Mouse (Mus musculus): Measurements from ENCODE around the gene Akap6. TPM values are rescaled to one million over a fixed set of nuclear protein-coding genes. Genes with fewer than 3 reads are reported as not detected.
A peak's percentile ranks its signal among the peaks of the same experiment; 100 is the strongest.

Akap6 gene
- polyA plus RNA-seq, 1 experiment from 2014 or later = 0.03 TPM

DNA sequence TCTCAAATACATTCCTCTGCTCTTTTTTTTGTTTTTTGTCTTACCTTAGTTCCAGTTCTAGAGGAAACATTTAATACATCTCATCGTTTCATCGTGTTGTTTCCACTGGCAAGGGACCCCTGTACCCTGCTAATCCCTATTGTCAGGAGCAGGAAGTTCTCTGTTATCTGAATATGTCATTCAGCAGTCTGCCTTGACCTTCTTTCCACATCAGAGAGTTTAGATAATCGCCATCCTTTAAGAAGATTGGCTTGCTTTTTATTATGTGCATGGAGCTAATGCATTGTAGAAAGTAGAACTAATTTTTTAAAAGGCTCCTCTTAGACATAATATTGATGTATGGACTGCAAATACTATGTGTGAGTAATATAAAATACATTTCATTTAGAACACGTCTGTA is 58.7 kb downstream of the Akap6 start:
- Histone ChIP-seq H3K27me3 (no peaks in the 10 kb centered on the region), H3K9ac (no peak overlapping the region), H3K4me3 (replicated peaks) (no peak overlapping the region), H3K27ac (no peak overlapping the region), H3K4me2 (no peak overlapping the region), H3K36me3 (no peaks in the 10 kb centered on the region), H3K4me1 (replicated peaks) (no peaks in the 10 kb centered on the region), H3K9me3 (replicated peaks) (no peaks in the 10 kb centered on the region)
- ATAC-seq (ENCODE audit: low read depth) (no peak), DNase-seq (no peak)
- 26% methylated on average over 4 of the region's 4 CpGs for WGBS (ENCODE audit: insufficient replicate concordance)

DNA sequence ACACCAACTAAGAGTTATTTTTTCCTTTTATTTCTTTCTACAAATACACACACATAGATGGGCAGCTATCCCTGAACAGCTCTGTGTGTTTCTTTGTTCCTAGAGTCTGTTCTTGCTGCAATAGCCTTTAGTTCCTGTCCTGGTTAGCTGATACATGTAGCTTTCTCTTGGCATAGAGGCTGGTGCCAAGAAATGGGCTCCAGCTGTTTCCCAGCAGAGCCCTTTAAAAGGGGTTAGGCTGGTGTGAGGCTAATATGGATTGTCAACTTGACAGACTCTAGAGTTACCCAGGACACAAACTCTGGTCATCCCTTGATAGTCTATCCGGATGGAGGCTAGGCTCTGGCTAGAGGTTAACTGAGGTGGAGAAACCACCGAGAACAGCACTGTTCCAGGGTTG is 64.9 kb downstream of the Akap6 start:
- no peaks in the 10 kb centered on the region for H3K36me3 ChIP-seq
- H3K4me3 ChIP-seq (replicated peaks) = no peak overlapping the region
- H3K27ac ChIP-seq = no peak overlapping the region
- H3K9me3 ChIP-seq (replicated peaks) = no peaks in the 10 kb centered on the region
- 72% methylated on average over 2 of the region's 2 CpGs for WGBS (ENCODE audit: insufficient replicate concordance)
- no peaks in the 10 kb centered on the region for H3K27me3 ChIP-seq
- no peaks in the 10 kb centered on the region for H3K4me1 ChIP-seq (replicated peaks)
- H3K9ac ChIP-seq = no peak overlapping the region
- ATAC-seq (ENCODE audit: low read depth) (no peak), DNase-seq (no peak)
- no peak overlapping the region for H3K4me2 ChIP-seq

DNA sequence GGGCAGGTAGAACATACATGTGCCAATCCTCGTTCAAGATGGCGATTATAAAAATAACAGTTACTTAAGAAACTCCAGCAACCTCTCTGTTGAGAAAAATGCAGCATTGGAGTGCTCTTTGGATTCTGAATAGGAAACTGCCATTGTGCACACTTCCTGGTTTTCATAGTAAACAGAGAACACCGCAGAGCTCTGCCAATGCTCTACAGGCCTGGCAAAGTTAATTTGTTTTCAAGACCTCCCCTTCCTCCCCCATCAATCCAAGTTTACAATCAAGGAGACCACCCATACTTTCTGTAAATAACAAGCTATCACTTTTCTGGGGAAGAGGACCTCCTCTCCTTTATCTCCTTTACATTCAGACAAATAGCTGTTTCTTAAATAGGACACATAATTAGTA is 65.6 kb downstream of the Akap6 start:
- Histone ChIP-seq H3K9me3 (replicated peaks) (no peaks in the 10 kb centered on the region), H3K4me3 (replicated peaks) (no peak overlapping the region), H3K9ac (no peak overlapping the region), H3K4me2 (no peak overlapping the region), H3K4me1 (replicated peaks) (no peaks in the 10 kb centered on the region), H3K36me3 (no peaks in the 10 kb centered on the region), H3K27ac (no peak overlapping the region), H3K27me3 (no peaks in the 10 kb centered on the region)
- no peak for DNase-seq
- ATAC-seq (ENCODE audit: low read depth) = no peak
- 52% methylated on average over 3 of the region's 3 CpGs for WGBS (ENCODE audit: insufficient replicate concordance)

GRCm38 (mm10) chr12:52769561-52769960 is 70.4 kb downstream of the Akap6 start:
- Histone ChIP-seq H3K4me2 (no peak overlapping the region), H3K27me3 (no peaks in the 10 kb centered on the region), H3K4me3 (replicated peaks) (no peak overlapping the region), H3K9me3 (replicated peaks) (no peaks in the 10 kb centered on the region), H3K9ac (no peak overlapping the region), H3K4me1 (replicated peaks) (no peaks in the 10 kb centered on the region), H3K27ac (no peak overlapping the region), H3K36me3 (no peaks in the 10 kb centered on the region)
- ATAC-seq (ENCODE audit: low read depth) = no peak
- 63% methylated on average over 3 of the region's 3 CpGs for WGBS (ENCODE audit: insufficient replicate concordance)
- no peak for DNase-seq

GRCm38 (mm10) chr12:52771931-52772330 is 72.7 kb downstream of the Akap6 start:
- no peak overlapping the region for H3K4me3 ChIP-seq (replicated peaks)
- no peaks in the 10 kb centered on the region for H3K9me3 ChIP-seq (replicated peaks)
- no peak overlapping the region for H3K4me2 ChIP-seq
- H3K4me1 ChIP-seq (replicated peaks) = no peaks in the 10 kb centered on the region
- DNase-seq (no peak), ATAC-seq (ENCODE audit: low read depth) (no peak)
- no peak overlapping the region for H3K9ac ChIP-seq
- no peak overlapping the region for H3K27ac ChIP-seq
- no peaks in the 10 kb centered on the region for H3K36me3 ChIP-seq
- no peaks in the 10 kb centered on the region for H3K27me3 ChIP-seq
- WGBS (ENCODE audit: insufficient replicate concordance) = 71% methylated on average over 7 of the region's 7 CpGs

- ATAC-seq (ENCODE audit: low read depth) = no peak
- no peak overlapping the region for H3K27ac ChIP-seq
- H3K4me3 ChIP-seq (replicated peaks) = no peak overlapping the region
- WGBS (ENCODE audit: insufficient replicate concordance) = 43% methylated on average over 11 of the region's 11 CpGs
- no peak overlapping the region for H3K4me2 ChIP-seq
- no peaks in the 10 kb centered on the region for H3K27me3 ChIP-seq
- H3K4me1 ChIP-seq (replicated peaks) = no peaks in the 10 kb centered on the region
- H3K9ac ChIP-seq = no peak overlapping the region
- no peaks in the 10 kb centered on the region for H3K36me3 ChIP-seq
- DNase-seq = no peak
- no peaks in the 10 kb centered on the region for H3K9me3 ChIP-seq (replicated peaks)
Observed at GRCm38 (mm10) chr12:52772494-52773280, 73.5 kb downstream of the Akap6 start.

GRCm38 (mm10) chr12:52773847-52774246 is 74.7 kb downstream of the Akap6 start:
- Histone ChIP-seq H3K4me2 (no peak overlapping the region), H3K4me1 (replicated peaks) (no peaks in the 10 kb centered on the region), H3K36me3 (no peaks in the 10 kb centered on the region), H3K9ac (no peak overlapping the region), H3K27me3 (no peaks in the 10 kb centered on the region), H3K9me3 (replicated peaks) (no peaks in the 10 kb centered on the region), H3K4me3 (replicated peaks) (no peak overlapping the region), H3K27ac (no peak overlapping the region)
- ATAC-seq (ENCODE audit: low read depth) (no peak), DNase-seq (no peak)
- 67% methylated on average over 3 of the region's 3 CpGs for WGBS (ENCODE audit: insufficient replicate concordance)

- Histone ChIP-seq H3K4me3 (replicated peaks) (no peak overlapping the region), H3K4me1 (replicated peaks) (no peaks in the 10 kb centered on the region), H3K4me2 (no peak overlapping the region), H3K36me3 (no peaks in the 10 kb centered on the region), H3K9me3 (replicated peaks) (no peaks in the 10 kb centered on the region), H3K27ac (no peak overlapping the region), H3K27me3 (no peaks in the 10 kb centered on the region), H3K9ac (no peak overlapping the region)
- WGBS (ENCODE audit: insufficient replicate concordance) = 51% methylated on average over 6 of the region's 6 CpGs
- ATAC-seq (ENCODE audit: low read depth) = no peak
- no peak for DNase-seq
Observed at GRCm38 (mm10) chr12:52774382-52774781, 75.2 kb downstream of the Akap6 start.

- 61% methylated on average over 5 of the region's 5 CpGs for WGBS (ENCODE audit: insufficient replicate concordance)
- Histone ChIP-seq H3K36me3 (no peaks in the 10 kb centered on the region), H3K4me2 (no peak overlapping the region), H3K27me3 (no peaks in the 10 kb centered on the region), H3K9ac (no peak overlapping the region), H3K27ac (no peak overlapping the region), H3K4me1 (replicated peaks) (0 out of 2 replicates have a peak, but pooled peaks cover 4% of the 10 kb centered on the region), H3K4me3 (replicated peaks) (no peak overlapping the region), H3K9me3 (replicated peaks) (no peaks in the 10 kb centered on the region)
- ATAC-seq (ENCODE audit: low read depth) (no peak), DNase-seq (no peak)
Observed at GRCm38 (mm10) chr12:52780216-52780615, 81.0 kb downstream of the Akap6 start.

DNA sequence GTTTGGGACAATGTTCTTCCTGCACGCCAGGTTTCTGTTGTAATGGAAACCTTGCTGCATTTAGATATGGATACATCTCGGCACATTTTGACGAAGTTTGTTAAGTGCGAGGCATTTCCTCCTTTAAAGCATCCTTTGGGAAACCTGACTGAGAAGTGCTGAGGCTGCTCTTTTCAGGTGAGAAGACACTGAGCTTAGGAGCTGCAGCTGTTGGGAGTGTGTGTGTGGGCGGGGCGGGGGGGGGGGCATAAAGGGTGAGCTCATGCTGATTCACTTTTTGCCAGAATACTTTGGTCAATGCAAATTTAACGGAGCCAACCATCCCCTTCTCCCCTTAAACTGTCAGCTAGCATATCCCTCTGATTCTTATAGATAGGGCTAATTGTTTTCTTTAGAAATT is 81.9 kb downstream of the Akap6 start:
- 0 out of 2 replicates have a peak, but pooled peaks cover 4% of the 10 kb centered on the region for H3K4me1 ChIP-seq (replicated peaks)
- no peaks in the 10 kb centered on the region for H3K27me3 ChIP-seq
- no peak overlapping the region for H3K4me2 ChIP-seq
- H3K36me3 ChIP-seq = no peaks in the 10 kb centered on the region
- WGBS (ENCODE audit: insufficient replicate concordance) = 58% methylated on average over 7 of the region's 7 CpGs
- DNase-seq (no peak), ATAC-seq (ENCODE audit: low read depth) (no peak)
- H3K9me3 ChIP-seq (replicated peaks) = no peaks in the 10 kb centered on the region
- no peak overlapping the region for H3K9ac ChIP-seq
- H3K27ac ChIP-seq = no peak overlapping the region
- H3K4me3 ChIP-seq (replicated peaks) = no peak overlapping the region

DNA sequence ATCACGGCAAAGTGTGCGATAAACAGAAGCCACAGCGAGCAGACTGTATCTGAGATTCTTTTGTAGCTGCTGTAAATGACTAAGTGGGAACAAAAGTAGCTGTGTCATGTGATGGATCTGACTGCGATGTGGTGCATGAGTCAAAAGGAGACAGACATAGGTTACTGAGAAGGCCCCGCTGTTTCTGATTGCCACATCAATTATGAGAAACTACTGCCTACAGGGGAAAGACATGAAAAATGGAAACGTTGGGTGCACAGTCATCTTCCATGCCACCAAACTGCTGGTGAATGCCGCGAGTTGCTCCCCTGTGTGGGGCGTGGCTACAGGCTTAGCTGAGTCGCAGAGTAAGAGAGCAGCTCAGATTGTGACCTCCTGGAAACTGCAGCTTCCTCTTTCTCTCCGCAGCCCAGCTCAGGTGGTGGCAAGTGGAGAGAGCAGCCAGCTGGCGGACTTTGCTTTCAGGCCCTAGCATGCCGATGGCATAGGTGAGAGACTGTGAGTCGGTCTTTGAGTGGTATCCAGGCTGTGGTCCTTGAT is 83.8 kb downstream of the Akap6 start:
- DNase-seq (peak; percentile 2), ATAC-seq (ENCODE audit: low read depth) (no peak)
- no peak overlapping the region for H3K9ac ChIP-seq
- H3K9me3 ChIP-seq (replicated peaks) = no peaks in the 10 kb centered on the region
- H3K36me3 ChIP-seq = no peaks in the 10 kb centered on the region
- WGBS (ENCODE audit: insufficient replicate concordance) = 14% methylated on average over 14 of the region's 14 CpGs
- peak overlapping the region; percentile 19; the same call in 1 of the 2 replicates for H3K4me2 ChIP-seq
- H3K27me3 ChIP-seq = no peaks in the 10 kb centered on the region
- H3K27ac ChIP-seq = no peak overlapping the region
- H3K4me3 ChIP-seq (replicated peaks) = no peak overlapping the region
- 0 out of 2 replicates have a peak, but pooled peaks cover 4% of the 10 kb centered on the region for H3K4me1 ChIP-seq (replicated peaks)

GRCm38 (mm10) chr12:52785217-52785616 is 86.0 kb downstream of the Akap6 start:
- no peak for DNase-seq
- H3K4me1 ChIP-seq (replicated peaks) = 0 out of 2 replicates have a peak, but pooled peaks cover 4% of the 10 kb centered on the region
- no peak overlapping the region for H3K4me3 ChIP-seq (replicated peaks)
- H3K27ac ChIP-seq = no peak overlapping the region
- H3K4me2 ChIP-seq = no peak overlapping the region
- no peaks in the 10 kb centered on the region for H3K9me3 ChIP-seq (replicated peaks)
- ATAC-seq (ENCODE audit: low read depth) = no peak
- H3K27me3 ChIP-seq = peaks cover 4% of the 10 kb centered on the region; the same call in 1 of the 2 replicates
- no peak overlapping the region for H3K9ac ChIP-seq
- H3K36me3 ChIP-seq = no peaks in the 10 kb centered on the region
